Mouse (Mus musculus): ENCODE measurements at regions not wholly inside any gene's neighbourhood (a gene's known extent, or its start where the extent isn't known, plus 50 kb on each side); places are given as distances from the start of the nearest gene placed in this dataset.

DNA sequence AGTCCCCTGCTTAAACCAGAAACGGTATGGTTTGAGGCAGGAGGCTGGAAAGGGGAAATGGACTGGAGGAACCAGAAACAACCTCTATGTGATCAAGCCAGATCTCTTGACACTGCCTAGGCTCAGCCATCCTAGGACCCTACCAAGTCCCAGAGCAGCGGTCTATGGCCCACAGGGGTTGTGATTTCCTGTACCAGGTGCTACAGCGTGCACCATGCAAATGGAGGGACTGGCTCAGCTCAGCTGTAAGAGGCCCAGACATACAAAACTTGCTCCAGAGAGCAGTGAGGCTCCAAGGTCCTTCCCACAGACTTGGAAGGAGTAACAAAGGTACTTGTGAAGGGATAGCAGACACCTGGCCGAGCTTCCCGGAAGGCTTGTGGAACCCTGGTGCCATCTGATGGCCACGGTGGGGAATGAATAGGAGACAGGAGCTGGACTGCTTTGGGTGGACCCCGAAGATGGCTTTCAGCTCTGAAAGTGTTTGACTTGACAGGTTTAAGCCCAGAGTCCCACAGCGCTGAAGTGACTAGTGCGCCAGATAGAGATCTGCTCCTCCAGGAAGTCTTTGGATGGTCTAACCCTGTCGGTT is 1120.5 kb downstream of the Mrps31 start:
- no peaks in the 10 kb centered on the region for H3K36me3 ChIP-seq (ENCODE audit: control insufficient read depth, insufficient read depth, low read length)
- 53% methylated on average over 10 of the region's 10 CpGs for WGBS
- no peaks in the 10 kb centered on the region for H3K27me3 ChIP-seq (replicated peaks; ENCODE audit: control insufficient read depth, insufficient read depth, low read length)
- no peak for ATAC-seq (replicated peaks; ENCODE audit: low FRiP score)
- peak; percentile 37 for DNase-seq (ENCODE audit: low spot score)
- H3K9me3 ChIP-seq (ENCODE audit: control insufficient read depth, low read length): no peaks in the 10 kb centered on the region
- no peak overlapping the region for H3K4me3 ChIP-seq (ENCODE audit: low read depth, low read length)
- H3K4me1 ChIP-seq (replicated peaks; ENCODE audit: control insufficient read depth, insufficient read depth, low read length): no peaks in the 10 kb centered on the region
- H3K4me2 ChIP-seq: no peak overlapping the region
- no peak overlapping the region for H3K27ac ChIP-seq (ENCODE audit: low read depth, low read length)
- no peak overlapping the region for H3K9ac ChIP-seq (ENCODE audit: low read depth, low read length)

DNA sequence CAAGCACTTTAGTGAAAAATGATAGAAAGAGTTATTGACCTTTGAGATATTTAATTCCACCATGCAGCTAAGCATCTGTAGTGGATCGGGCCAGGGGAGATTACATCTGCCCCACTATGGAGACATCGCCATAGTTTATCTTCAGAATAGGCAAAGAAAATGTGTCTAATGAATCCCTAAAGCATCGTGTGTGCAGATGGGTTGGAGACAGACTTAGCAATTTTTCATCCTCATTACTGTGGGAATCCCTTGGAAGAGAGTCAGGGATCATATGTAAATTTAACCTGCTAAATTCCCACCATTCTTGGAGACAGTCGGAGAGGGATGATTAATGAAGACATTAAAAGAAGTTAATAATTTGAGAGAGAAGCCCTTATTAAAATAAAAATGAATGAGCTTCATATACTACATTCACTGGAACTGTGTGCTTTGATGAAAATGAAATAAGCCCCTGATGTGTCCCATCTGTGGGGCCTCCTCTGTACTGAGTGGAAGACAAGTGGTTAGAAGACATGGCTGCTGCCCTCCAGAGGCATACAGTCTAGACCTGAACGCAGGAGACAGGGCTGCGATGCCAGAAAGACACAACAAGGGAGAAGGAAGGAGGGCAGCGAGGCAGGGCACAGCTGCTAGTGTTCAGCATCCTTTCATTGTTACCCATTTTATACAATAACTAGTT is 1126.7 kb downstream of the Mrps31 start:
- Histone ChIP-seq H3K36me3 (ENCODE audit: control insufficient read depth, insufficient read depth, low read length) (no peaks in the 10 kb centered on the region), H3K9me3 (ENCODE audit: control insufficient read depth, low read length) (no peaks in the 10 kb centered on the region), H3K9ac (ENCODE audit: low read depth, low read length) (no peak overlapping the region), H3K4me3 (ENCODE audit: low read depth, low read length) (no peak overlapping the region), H3K27me3 (replicated peaks; ENCODE audit: control insufficient read depth, insufficient read depth, low read length) (no peaks in the 10 kb centered on the region), H3K4me1 (replicated peaks; ENCODE audit: control insufficient read depth, insufficient read depth, low read length) (no peaks in the 10 kb centered on the region), H3K27ac (ENCODE audit: low read depth, low read length) (no peak overlapping the region), H3K4me2 (no peak overlapping the region)
- no peak for ATAC-seq (replicated peaks; ENCODE audit: low FRiP score)
- DNase-seq (ENCODE audit: low spot score): no peak
- WGBS: 67% methylated on average over 7 of the region's 7 CpGs

DNA sequence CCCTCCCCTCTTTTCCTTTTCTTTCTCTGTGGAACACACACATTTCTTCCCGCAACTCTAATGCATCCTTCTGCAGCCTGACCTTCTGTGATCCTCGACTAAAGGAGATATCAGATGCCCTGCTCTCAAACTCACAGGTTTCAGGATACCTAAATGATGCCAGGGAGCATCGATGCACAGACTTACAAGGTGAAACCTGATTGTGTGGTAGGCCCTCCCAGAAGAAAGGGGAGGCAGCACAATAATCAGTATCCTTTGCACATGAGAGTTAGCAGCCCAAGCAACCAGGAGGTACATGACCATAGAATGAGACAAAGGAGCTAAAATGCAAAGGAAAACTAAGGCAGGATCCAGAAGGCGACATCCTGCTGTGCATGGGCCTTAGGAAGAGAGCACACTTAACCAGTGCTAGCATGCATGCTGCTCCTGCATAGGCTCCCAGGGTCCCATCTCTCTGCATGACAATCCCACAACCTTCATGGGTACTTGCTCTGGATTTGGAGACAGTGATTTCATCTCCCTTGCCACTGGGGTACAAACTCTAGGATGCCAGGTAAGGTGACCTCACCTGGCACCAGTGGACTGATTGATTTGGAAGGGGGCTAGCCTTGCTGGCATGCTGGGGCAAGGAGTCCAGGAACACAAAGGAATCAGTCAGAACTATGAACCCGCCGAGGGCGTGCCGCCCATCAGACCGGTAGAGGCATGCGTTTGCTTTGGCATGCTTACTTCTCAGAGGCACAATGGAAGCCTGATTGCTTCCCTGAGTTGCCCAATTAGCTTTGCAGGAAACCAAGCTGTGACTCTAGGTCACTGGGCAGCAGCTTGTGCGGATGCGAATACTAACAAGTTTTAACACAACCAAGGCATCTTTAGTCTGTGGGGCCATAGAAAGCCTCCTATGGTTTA is 1142.7 kb downstream of the Mrps31 start:
- Histone ChIP-seq H3K9me3 (ENCODE audit: control insufficient read depth, low read length) (no peaks in the 10 kb centered on the region), H3K4me2 (no peak overlapping the region), H3K27me3 (replicated peaks; ENCODE audit: control insufficient read depth, insufficient read depth, low read length) (no peaks in the 10 kb centered on the region), H3K27ac (ENCODE audit: low read depth, low read length) (no peak overlapping the region), H3K36me3 (ENCODE audit: control insufficient read depth, insufficient read depth, low read length) (no peaks in the 10 kb centered on the region), H3K4me1 (replicated peaks; ENCODE audit: control insufficient read depth, insufficient read depth, low read length) (no peaks in the 10 kb centered on the region), H3K9ac (ENCODE audit: low read depth, low read length) (no peak overlapping the region), H3K4me3 (ENCODE audit: low read depth, low read length) (no peak overlapping the region)
- WGBS: 75% methylated on average over 12 of the region's 12 CpGs
- ATAC-seq (replicated peaks; ENCODE audit: low FRiP score) (no peak), DNase-seq (ENCODE audit: low spot score) (no peak)

- WGBS: 74% methylated on average over 5 of the region's 5 CpGs
- no peak overlapping the region for H3K9ac ChIP-seq (ENCODE audit: low read depth, low read length)
- no peak overlapping the region for H3K4me3 ChIP-seq (ENCODE audit: low read depth, low read length)
- ATAC-seq (replicated peaks; ENCODE audit: low FRiP score): no peak
- DNase-seq (ENCODE audit: low spot score): no peak
- no peaks in the 10 kb centered on the region for H3K4me1 ChIP-seq (replicated peaks; ENCODE audit: control insufficient read depth, insufficient read depth, low read length)
- no peaks in the 10 kb centered on the region for H3K9me3 ChIP-seq (ENCODE audit: control insufficient read depth, low read length)
- H3K36me3 ChIP-seq (ENCODE audit: control insufficient read depth, insufficient read depth, low read length): no peaks in the 10 kb centered on the region
- H3K27ac ChIP-seq (ENCODE audit: low read depth, low read length): no peak overlapping the region
- H3K27me3 ChIP-seq (replicated peaks; ENCODE audit: control insufficient read depth, insufficient read depth, low read length): no peaks in the 10 kb centered on the region
- H3K4me2 ChIP-seq: no peak overlapping the region
Measured at GRCm38 (mm10) chr8:23560836-23561235, 1149.7 kb downstream of the Mrps31 start.

DNA sequence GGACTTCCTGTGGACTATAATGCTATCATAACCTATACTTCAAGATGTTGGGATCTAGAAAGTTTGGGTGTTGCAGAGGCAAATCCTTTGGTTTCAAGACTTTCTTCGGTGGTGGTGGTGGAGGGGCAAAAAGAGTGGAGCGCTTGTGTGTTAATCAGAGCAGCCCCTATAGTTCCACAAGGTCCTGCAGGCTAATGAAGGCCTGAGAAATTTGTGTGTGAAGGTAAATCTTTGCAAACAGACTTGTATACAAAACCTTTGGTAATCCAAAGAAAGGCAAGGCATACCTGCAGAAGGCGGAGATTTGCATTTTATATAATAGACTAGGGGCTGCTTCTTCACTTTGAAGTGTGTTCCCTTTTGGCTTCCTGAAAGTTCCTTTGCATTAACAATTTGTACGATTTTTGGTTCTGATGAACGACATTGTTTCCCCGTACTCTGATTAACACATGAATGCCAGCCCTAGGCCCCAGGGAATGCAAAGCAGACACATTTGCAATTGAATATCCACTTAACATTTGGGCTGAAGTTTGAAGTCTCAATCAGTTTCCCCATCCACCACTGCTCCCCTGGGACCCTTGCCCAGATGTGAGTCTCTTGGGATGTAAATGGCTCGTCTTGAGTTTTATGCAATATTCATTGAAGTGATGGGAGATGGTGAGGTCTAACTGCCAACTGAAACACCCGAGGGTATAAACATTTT is 1150.7 kb downstream of the Mrps31 start:
- H3K4me2 ChIP-seq: no peak overlapping the region
- H3K27ac ChIP-seq (ENCODE audit: low read depth, low read length): no peak overlapping the region
- no peak overlapping the region for H3K9ac ChIP-seq (ENCODE audit: low read depth, low read length)
- DNase-seq (ENCODE audit: low spot score) (no peak), ATAC-seq (replicated peaks; ENCODE audit: low FRiP score) (no peak)
- no peaks in the 10 kb centered on the region for H3K9me3 ChIP-seq (ENCODE audit: control insufficient read depth, low read length)
- WGBS: 47% methylated on average over 8 of the region's 8 CpGs
- no peaks in the 10 kb centered on the region for H3K36me3 ChIP-seq (ENCODE audit: control insufficient read depth, insufficient read depth, low read length)
- no peak overlapping the region for H3K4me3 ChIP-seq (ENCODE audit: low read depth, low read length)
- H3K27me3 ChIP-seq (replicated peaks; ENCODE audit: control insufficient read depth, insufficient read depth, low read length): no peaks in the 10 kb centered on the region
- H3K4me1 ChIP-seq (replicated peaks; ENCODE audit: control insufficient read depth, insufficient read depth, low read length): no peaks in the 10 kb centered on the region

- 32% methylated on average over 9 of the region's 9 CpGs for WGBS
- H3K9ac ChIP-seq (ENCODE audit: low read depth, low read length): no peak overlapping the region
Measured at GRCm38 (mm10) chr8:23562504-23562903, 1151.3 kb downstream of the Mrps31 start.

DNA sequence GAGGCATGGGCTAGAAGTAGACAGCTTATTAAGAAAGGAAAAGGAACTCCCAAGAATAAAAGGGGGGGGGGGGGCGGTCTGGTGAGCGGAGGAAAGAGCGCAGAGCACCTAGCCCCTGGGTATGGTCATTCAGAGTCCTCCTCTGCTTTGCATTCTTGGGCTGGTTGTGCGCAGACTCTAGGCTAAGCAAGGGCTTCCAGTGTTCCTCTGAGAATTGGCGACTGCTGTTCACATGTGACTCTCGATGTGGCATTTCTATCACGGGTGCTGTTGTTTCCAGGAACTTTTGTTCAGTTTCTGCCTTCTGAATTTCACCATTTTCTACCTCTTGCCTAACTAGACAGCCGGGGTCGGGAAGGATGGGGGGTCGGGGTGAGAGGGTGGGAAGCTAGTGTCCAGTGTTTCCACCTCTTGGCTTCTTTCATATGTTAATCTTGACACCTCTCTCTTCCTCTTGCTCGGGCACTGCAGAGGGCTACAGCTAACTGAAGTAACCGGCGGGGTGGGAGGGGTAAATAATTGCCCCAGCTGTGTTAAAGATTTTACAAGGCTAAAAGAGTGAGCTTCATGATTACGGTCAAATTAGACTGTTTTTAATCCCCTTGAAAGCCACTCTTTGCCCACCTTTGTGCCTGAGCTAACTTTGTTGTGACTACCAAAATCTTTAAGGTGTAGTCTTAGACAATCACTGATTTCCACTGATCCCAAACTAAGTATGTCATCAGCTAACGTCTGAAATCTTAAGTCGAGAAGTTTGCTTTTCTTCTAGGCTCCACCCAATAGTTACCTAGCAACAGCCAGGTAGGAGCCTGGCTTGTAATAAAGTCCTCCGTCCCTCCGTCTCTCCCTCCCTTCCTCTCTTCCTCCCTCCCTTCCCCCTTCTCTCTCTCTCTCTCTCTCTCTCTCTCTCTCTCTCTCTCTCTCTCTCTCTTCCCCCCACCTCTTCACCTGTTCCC is 1152.2 kb downstream of the Mrps31 start:
- H3K4me3 ChIP-seq (ENCODE audit: low read depth, low read length): no peak overlapping the region
- no peaks in the 10 kb centered on the region for H3K4me1 ChIP-seq (replicated peaks; ENCODE audit: control insufficient read depth, insufficient read depth, low read length)
- H3K4me2 ChIP-seq: no peak overlapping the region
- no peaks in the 10 kb centered on the region for H3K36me3 ChIP-seq (ENCODE audit: control insufficient read depth, insufficient read depth, low read length)
- H3K9ac ChIP-seq (ENCODE audit: low read depth, low read length): no peak overlapping the region
- no peak overlapping the region for H3K27ac ChIP-seq (ENCODE audit: low read depth, low read length)
- DNase-seq (ENCODE audit: low spot score): no peak
- WGBS: 12% methylated on average over 17 of the region's 18 CpGs
- no peaks in the 10 kb centered on the region for H3K9me3 ChIP-seq (ENCODE audit: control insufficient read depth, low read length)
- ATAC-seq (replicated peaks; ENCODE audit: low FRiP score): no peak
- no peaks in the 10 kb centered on the region for H3K27me3 ChIP-seq (replicated peaks; ENCODE audit: control insufficient read depth, insufficient read depth, low read length)

More at GRCm38 (mm10) chr8:23562504-23562903, 1151.3 kb downstream of the Mrps31 start:
- Histone ChIP-seq H3K9me3 (ENCODE audit: control insufficient read depth, low read length) (no peaks in the 10 kb centered on the region), H3K4me1 (replicated peaks; ENCODE audit: control insufficient read depth, insufficient read depth, low read length) (no peaks in the 10 kb centered on the region), H3K27me3 (replicated peaks; ENCODE audit: control insufficient read depth, insufficient read depth, low read length) (no peaks in the 10 kb centered on the region), H3K36me3 (ENCODE audit: control insufficient read depth, insufficient read depth, low read length) (no peaks in the 10 kb centered on the region), H3K27ac (ENCODE audit: low read depth, low read length) (no peak overlapping the region), H3K4me3 (ENCODE audit: low read depth, low read length) (no peak overlapping the region), H3K4me2 (no peak overlapping the region)
- DNase-seq (ENCODE audit: low spot score) (no peak), ATAC-seq (replicated peaks; ENCODE audit: low FRiP score) (no peak)

DNA sequence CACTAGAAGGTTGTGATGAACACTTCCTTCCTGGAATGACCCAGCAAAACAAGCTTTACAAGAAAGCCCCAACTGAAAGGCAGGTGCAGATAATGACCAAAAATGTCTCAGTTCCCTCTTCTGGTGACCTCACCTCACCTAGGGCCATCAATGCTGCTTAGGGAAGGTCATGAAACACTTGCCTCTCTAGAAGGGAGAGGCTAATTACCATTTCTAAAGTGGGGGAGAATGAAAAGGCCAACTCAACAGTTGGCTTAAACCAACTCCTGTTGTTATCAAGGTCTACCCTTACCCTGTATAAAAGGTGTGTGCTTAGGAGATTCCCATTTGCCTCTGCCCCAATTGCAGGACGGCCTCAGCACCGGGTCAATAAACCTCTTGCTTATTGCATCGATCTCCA is 1156.7 kb downstream of the Mrps31 start:
- Histone ChIP-seq H3K9ac (ENCODE audit: low read depth, low read length) (no peak overlapping the region), H3K4me3 (ENCODE audit: low read depth, low read length) (no peak overlapping the region), H3K9me3 (ENCODE audit: control insufficient read depth, low read length) (no peaks in the 10 kb centered on the region), H3K4me2 (no peak overlapping the region), H3K27me3 (replicated peaks; ENCODE audit: control insufficient read depth, insufficient read depth, low read length) (no peaks in the 10 kb centered on the region), H3K27ac (ENCODE audit: low read depth, low read length) (no peak overlapping the region), H3K36me3 (ENCODE audit: control insufficient read depth, insufficient read depth, low read length) (no peaks in the 10 kb centered on the region), H3K4me1 (replicated peaks; ENCODE audit: control insufficient read depth, insufficient read depth, low read length) (no peaks in the 10 kb centered on the region)
- 89% methylated on average over 3 of the region's 3 CpGs for WGBS
- ATAC-seq (replicated peaks; ENCODE audit: low FRiP score) (no peak), DNase-seq (ENCODE audit: low spot score) (no peak)
